Comparison of ENCODE assay signal across 12 mouse cellular contexts in genomic region chr9:49879361-49880128, GRCm38 (mm10).
DNase-seq lines count a peak whose midpoint lies in the region; ATAC-seq and TF ChIP-seq lines count a peak whose summit lies in the region.
"Had no signal": no experiment of that assay in that cellular context is flagged by ENCODE, and none has a peak within 500 bp of the region (broad histone marks: within the 10 kb centered on the region; RNA-seq: fewer than 3 reads in every experiment).

No protein-coding gene starts in this region.

- peak; percentile 50 for DNase-seq in kidney, postnatal 0 days (ENCODE audit: low spot score)
- DNase-seq in kidney, adult 11 months = no peak
- peak; percentile 67 for DNase-seq in embryo, embryonic 11 days
- peak; percentile 75 for DNase-seq in forebrain, embryonic 14.5 days (ENCODE audit: low spot score)
- DNase-seq in adipocyte (ENCODE audit: low spot score) = no peak
- DNase-seq in cerebellum, adult 11-12 months = no peak
- DNase-seq: adrenal gland, postnatal 10 days; heart, postnatal 36 days; lung, postnatal 4 days; right cerebral cortex, postnatal 4 days had no signal

- no peak for TF ChIP-seq POLR2A in myocyte (IDR thresholded peaks at IDR 0.05; ENCODE audit: insufficient read length, low read depth)

- no peaks in the 10 kb centered on the region for H3K79me2 ChIP-seq in myocyte (ENCODE audit: control insufficient read depth, insufficient read depth)

- H3K9me3 ChIP-seq in kidney, postnatal 0 days (replicated peaks; ENCODE audit: low read length) = no peaks in the 10 kb centered on the region
- H3K9me3 ChIP-seq in forebrain, embryonic 14.5 days (replicated peaks; ENCODE audit: control insufficient read depth, low read length) = no peaks in the 10 kb centered on the region
- H3K9me3 ChIP-seq: liver, embryonic 12.5 days had no signal

- ATAC-seq in kidney, postnatal 0 days (replicated peaks; ENCODE audit: low FRiP score, low read depth) = no peak
- ATAC-seq in forebrain, embryonic 14.5 days = peak; percentile 91
- ATAC-seq: liver, embryonic 12.5 days had no signal

- no peaks in the 10 kb centered on the region for H3K36me3 ChIP-seq in kidney, postnatal 0 days (ENCODE audit: insufficient read depth, low read length)
- H3K36me3 ChIP-seq in forebrain, embryonic 14.5 days (ENCODE audit: control insufficient read depth, insufficient read depth, low read length) = no peaks in the 10 kb centered on the region
- H3K36me3 ChIP-seq in myocyte (ENCODE audit: control insufficient read depth, insufficient read depth) = no peaks in the 10 kb centered on the region
- H3K36me3 ChIP-seq: liver, embryonic 12.5 days had no signal

- WGBS in kidney, postnatal 0 days = 9% methylated on average over 3 of the region's 3 CpGs
- 21% methylated on average over 3 of the region's 3 CpGs for WGBS in forebrain, embryonic 14.5 days

- no peak overlapping the region for H3K9ac ChIP-seq in kidney, postnatal 0 days (ENCODE audit: low read depth, low read length)
- no peak overlapping the region for H3K9ac ChIP-seq in forebrain, embryonic 14.5 days (ENCODE audit: low read length)
- H3K9ac ChIP-seq: liver, embryonic 12.5 days had no signal

- no peak overlapping the region for H3K4me3 ChIP-seq in kidney, postnatal 0 days (replicated peaks; ENCODE audit: low read depth, low read length)
- no peak overlapping the region for H3K4me3 ChIP-seq in forebrain, embryonic 14.5 days (ENCODE audit: low read depth, low read length)
- H3K4me3 ChIP-seq in myocyte = no peak overlapping the region
- H3K4me3 ChIP-seq: liver, embryonic 12.5 days had no signal

- H3K27me3 ChIP-seq in kidney, postnatal 0 days (ENCODE audit: insufficient read depth, low read length) = no peaks in the 10 kb centered on the region
- no peaks in the 10 kb centered on the region for H3K27me3 ChIP-seq in forebrain, embryonic 14.5 days (replicated peaks; ENCODE audit: control insufficient read depth, insufficient read depth, low read length)
- H3K27me3 ChIP-seq in myocyte (ENCODE audit: control insufficient read depth, insufficient read depth, insufficient read length) = no peaks in the 10 kb centered on the region
- H3K27me3 ChIP-seq: liver, embryonic 12.5 days had no signal

- no peaks in the 10 kb centered on the region for H3K4me1 ChIP-seq in kidney, postnatal 0 days (replicated peaks; ENCODE audit: insufficient read depth, low read length)
- peaks cover 9% of the 10 kb centered on the region for H3K4me1 ChIP-seq in forebrain, embryonic 14.5 days (ENCODE audit: control insufficient read depth, insufficient read depth, low read length)
- H3K4me1 ChIP-seq: liver, embryonic 12.5 days had no signal

- H3K27ac ChIP-seq in kidney, postnatal 0 days = no peak overlapping the region
- no peak overlapping the region; the same call in 1 of the 2 replicates for H3K27ac ChIP-seq in forebrain, embryonic 14.5 days (ENCODE audit: low read depth, low read length)
- H3K27ac ChIP-seq: liver, embryonic 12.5 days had no signal

- no peak overlapping the region for H3K4me2 ChIP-seq in kidney, postnatal 0 days (ENCODE audit: low read length)
- no peak overlapping the region for H3K4me2 ChIP-seq in forebrain, embryonic 14.5 days (ENCODE audit: low read length)
- H3K4me2 ChIP-seq in myocyte (ENCODE audit: low read depth) = no peak overlapping the region
- H3K4me2 ChIP-seq: liver, embryonic 12.5 days had no signal

- no peak for TF ChIP-seq CTCF in kidney, postnatal 0 days (IDR thresholded peaks at IDR 0.05; ENCODE audit: low read depth)

- no peak overlapping the region for H3ac ChIP-seq in myocyte (ENCODE audit: control insufficient read depth, insufficient read length)

TF ChIP-seq in myocyte, 11 proteins besides CTCF, POLR2A, EP300 and RAD21:
- TF ChIP-seq REST (IDR thresholded peaks at IDR 0.05; ENCODE audit: insufficient read depth, insufficient read length) (no peak), MAX (IDR thresholded peaks at IDR 0.05; ENCODE audit: low read depth) (no peak), USF1 (IDR thresholded peaks at IDR 0.05; ENCODE audit: low read depth) (no peak), CEBPB (IDR thresholded peaks at IDR 0.05; ENCODE audit: insufficient read depth, poor library complexity, severe bottlenecking) (peak; percentile 82; the same call in 1 of the 2 replicates)
TF ChIP-seq in myocyte: peak in this region for 1.

Comparison
In these comparisons a context has a peak if more than half of its experiments do, and no peak if none do; other contexts are left out.
1. DNase-seq: peak in kidney, postnatal 0 days (single experiment), embryo, embryonic 11 days (single experiment) and forebrain, embryonic 14.5 days (single experiment); none in kidney, adult 11 months (single experiment), adipocyte (single experiment) and cerebellum, adult 11-12 months (single experiment).